Mouse (Mus musculus) layer of hippocampus, postnatal 14 days (tissue): ENCODE data around the gene Rbm12. TPM values are rescaled to one million over a fixed set of nuclear protein-coding genes. Genes with fewer than 3 reads are reported as not detected.

Experiments
- DNase-seq, 2 experiments: peaks; one replicate each; pipeline ENCODE4 v3.0.0; 2021 to 2022; ENCODE audit warnings: low spot score in 2 of 2, mixed read lengths in 1 of 2
- total RNA-seq, 2 experiments: library from RNA; stranded (reverse); gene quantifications; 2 replicates each; pipeline ENCODE4 v1.2.3; 2021

Gene Rbm12
- total RNA-seq, 2 experiments from 2014 or later = 29.8 to 30.5 TPM

DNA sequence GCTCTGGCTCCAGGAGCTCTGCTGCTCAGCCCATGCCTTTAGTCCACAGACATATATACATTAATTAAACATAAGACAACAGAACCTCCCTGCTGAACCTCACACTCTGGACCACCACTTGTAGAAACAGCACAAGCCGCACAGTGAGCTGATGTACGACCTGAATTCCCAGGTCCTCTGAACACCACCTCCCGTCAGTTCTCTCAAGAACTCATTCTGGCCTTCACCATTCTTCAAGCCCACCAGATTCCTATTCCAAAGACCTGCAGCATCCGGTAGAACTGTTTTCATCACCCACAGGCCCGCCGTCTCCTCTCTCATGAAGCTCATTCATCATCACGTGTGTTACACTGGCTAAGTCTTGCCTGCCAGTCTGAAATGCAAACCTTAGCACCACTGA, 31.4 kb downstream of the Rbm12 start:
- no peak for DNase-seq

DNA sequence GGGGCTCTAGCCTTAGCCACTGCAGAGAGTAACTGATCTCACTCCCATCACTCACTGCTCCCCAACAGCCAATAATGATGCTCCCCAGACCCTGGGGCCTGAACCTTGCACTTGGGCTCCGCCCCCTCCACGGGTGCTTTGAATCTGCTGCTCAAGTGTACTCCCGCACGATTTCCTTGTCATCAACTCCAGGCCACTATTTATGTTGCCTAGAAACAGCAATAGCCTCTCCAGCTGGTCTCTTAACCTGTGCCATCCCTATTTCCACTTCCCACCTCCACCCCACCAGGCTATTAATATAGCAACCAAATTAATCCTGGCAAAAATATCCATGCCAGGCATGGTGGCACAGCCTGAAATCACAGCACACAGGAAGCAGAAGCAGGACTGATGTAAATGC, 32.1 kb downstream of the Rbm12 start:
- DNase-seq = no peak

DNA sequence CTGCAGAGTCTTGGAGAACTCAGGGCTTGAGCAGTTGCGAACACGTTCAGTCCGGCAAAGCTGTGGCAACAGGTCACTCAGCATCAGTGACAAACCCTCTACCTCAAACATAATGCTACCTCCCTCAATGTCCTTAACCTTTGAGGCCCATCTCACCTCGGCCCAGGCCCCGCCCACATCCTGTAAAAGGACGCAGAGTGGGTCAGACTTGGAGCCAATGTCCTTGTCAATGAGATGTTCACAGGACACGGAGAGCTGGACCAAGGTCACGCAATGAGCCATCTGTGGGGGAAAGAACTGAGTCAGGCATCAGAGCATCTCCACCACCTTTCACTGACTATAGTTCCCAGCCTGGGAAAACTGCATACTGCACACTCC, 32.6 kb downstream of the Rbm12 start:
- DNase-seq = no peak

DNA sequence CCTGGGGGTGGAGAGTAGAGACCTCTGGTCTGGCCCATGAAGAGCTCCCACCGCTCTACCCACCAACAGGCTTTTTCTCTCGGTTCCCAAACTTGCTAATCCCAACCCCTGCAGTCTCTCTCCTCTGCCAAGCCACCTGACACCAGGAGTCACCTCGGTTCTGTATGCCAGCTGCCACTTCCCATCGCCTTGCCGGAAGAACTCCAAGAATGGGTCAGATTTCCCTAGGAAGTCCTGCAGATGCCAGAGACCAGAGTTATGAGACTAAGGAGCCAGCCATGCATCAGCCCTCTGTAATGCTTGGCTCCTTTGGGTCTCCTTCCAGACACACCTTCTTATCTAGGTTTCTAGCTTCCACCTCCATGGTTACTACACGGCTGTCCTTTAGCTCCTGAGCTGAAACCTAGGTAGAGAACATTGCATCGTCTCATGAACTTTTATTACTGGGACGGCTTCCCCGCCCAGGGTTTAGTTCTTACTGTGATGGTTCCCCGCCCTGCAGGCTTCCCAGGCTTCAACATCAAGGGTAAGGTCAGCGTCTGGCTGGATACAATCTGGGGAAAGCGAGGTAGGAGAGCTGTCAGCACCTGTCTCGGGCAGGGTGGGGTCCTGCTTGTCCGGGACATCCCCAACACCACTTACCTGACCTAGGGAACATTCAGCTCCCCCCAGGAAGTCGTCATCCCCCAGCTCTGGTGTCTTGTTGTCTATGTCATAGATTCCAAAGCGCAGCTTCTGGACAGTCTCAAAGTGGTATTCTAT, 33.2 kb downstream of the Rbm12 start:
- DNase-seq = no peak

DNA sequence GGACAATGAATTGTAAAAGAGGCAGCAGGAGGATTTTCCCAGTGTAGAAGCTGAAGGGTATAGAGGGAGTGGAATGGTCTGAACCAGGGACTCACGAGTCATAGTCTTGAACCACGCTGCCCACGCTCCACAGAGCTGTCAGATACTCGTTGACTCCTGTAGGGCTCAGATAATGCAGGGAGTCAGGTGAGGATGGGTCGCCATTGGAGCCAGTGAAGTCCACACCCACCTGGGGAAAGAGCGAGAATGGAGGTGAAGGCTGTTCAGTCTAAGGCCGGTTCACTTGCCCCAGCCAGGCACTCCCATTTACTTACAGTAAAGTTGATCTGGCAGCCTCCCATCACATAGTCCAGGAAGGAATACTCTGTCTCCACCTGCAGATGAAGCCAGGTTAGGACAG, 34.3 kb downstream of the Rbm12 start:
- no peak for DNase-seq

DNA sequence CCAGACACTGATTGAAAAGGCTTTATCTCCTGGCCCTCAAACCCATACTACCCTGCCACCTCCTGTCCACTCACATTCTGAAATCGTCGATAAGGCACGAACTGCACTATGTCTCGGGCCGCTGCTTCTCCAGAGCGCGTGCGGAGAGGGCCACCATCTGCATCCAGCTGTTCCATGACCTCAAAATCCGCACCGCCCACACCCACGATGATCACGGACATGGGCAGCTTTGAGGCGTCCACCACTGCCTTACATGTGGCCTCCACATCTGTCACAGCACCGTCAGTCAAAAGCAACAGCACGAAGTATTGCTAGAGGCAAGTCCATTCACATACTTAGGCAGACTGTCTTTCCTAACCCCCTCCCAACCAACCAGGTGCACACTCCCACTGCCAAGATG, 38.1 kb downstream of the Rbm12 start:
- no peak for DNase-seq

DNA sequence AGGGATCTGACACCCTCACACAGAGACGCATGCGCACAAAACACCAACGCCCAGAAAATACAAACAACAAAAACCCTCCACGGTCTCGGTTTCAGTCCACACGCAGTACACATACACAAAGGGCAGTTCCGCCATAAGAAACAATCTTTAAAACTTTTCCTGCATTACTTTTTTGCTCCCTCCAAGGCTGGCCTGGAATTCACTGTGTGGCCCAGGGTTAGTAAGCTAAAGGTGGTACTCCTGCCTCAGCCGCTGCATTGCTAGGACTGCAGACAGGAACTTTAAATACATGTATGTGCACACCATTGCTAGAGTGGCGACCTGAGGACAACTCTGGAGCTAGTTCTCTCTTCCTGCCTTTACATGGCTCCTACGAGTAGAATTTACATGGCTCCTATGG, 40.5 kb downstream of the Rbm12 start:
- DNase-seq = no peak

DNA sequence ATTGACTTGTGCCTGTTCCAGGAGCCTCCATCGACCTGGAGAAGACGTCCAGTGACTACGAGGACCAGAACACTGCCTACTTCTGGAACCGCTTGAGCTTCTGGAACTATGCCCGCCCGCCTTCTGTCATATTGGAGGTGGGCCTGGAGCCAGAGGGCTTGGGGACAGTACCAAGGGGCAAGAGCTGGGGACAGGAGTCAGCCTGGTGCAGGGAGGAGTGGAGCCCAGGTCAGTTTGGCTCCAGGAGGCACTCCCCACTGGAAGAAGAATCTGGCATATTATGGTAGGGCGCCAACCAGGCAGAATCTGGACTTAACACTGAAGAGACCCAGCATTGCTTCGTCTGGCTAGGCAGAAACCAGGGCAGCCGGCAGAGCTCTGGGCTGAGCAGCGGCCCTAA, 43.9 kb downstream of the Rbm12 start:
- DNase-seq = no peak

DNA sequence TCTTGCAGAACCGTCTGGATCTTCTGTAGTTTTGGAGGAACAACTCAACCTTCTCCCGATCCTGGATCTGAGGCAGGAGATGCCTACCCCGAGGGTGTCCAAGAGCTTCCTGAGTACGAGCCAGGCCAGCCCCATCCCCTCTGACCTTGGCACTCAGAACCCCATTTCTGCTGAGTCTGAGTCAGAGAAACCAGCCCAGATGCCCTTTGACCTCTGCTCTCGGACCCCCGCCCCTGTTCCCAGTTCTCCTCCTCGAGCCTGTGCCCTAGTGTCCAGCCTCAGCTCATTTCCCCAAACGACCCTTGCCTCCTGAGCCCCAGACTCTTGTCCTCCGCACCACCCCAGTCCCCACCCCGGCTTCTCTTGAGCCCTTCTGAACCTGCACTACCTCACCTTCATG, 45.7 kb downstream of the Rbm12 start:
- no peak for DNase-seq

DNA sequence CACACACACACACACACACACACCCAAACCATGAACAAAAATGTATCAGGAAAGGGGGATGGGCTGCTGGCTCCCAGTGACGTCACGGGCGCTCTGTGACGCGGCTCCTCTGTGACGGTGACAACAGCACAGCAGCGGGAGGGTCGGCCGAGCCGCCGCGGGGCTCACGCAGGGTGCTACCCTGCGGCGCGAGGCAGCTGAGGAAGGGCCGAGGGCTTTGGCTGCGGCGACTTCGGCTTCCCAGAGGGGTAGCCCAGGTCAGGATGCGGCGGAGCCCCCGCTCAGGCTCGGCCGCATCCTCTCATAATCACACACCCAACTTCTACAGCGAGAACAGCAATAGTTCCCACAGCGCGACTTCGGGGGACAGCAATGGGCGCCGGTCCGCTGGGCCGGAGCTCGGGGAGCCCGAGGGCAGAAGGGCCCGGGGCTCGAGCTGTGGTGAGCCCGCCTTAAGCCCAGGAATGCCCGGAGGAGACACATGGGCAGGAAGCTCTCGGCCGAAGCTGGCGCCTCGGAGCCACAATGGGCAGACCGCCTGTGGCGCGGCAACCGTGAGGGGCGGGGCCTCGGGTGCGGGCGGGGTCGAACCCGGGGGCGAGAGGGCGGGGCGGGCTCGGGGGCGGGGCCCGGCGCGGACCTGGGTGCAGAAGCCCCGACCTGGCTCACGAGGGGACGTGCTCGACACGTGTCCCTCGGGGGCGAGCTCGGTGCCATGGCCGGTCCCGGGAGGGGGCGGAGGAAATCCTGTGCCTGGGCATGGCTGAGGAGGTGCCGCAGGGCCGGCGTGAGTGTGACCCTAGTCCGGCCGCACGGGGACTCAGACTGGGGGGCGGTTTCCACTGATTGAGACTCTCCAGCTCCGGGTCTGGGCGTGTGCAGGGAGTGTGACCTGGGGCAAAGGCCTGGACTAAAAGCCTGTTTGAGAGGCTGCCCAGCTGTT, 46.4 kb downstream of the Rbm12 start, which contains the start of gene Spag4:
Gene Spag4, plus strand, starts transcription at position 77 of the 943 bp plus-strand sequence.
- peak; percentile 55 to 61 for DNase-seq

DNA sequence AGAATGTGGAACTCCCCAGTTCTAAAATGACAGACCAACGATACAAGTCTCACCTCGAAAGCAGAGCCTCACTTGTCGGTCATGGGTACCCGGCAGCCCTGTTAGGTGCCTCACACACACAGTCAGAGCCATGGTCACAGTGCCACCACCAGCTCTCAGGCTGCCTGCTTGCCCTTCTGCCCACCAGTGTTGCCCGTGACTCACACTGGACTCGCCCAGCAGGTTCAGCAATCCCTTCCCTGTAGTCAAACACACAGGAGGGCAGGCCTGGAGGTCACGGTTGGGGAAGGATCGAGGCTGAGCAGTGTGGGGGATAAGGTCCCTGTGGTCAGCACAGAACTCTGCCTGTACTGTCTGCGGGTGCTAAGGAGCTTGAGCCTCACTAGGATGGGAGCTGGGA, 59.0 kb downstream of the Rbm12 start, which contains the start of gene Fer1l4:
Gene Fer1l4, minus strand, starts transcription at position 132 of the 400 bp plus-strand sequence.
- no peak for DNase-seq

DNA sequence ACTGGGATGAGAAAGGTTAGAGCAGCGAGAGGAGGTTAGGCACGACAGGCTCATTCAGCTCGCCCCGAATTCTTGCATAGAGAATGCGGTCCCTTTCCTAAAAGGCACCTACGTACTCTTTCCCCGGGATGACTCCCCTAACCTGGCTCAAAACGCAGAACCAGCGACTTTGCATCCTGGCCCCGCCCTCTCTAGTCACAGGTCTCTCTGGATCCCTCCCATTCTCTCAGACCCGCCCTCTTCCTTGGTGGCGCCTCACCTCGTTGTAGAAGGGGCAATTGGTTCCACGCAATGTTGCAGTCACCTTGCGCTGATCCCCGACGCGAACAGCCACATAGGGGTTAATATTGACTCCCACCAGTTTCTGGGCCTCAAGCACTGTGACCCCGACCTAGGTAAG, 63.8 kb downstream of the Rbm12 start:
- DNase-seq = no peak

DNA sequence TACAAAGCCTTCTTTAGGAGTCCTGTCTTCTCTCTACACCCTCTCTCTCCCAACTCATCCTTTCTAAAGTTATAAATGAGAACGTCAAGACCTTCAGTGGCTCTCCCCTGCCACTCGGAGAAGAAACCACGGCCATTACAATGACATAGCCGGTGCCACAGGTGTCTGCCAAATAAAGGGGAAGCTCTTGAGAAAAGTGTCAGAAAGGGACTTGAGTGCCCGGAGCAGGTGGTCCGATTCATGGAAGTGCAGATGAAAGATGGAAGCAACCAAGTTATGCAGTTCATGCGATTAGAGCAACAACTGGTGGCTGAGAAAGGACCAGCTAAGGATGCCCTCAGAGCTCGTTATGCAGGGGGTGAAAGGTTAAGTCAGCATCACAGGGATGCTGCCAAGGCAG, 68.9 kb downstream of the Rbm12 start:
- DNase-seq = no peak

Other genes with a start within 250 kb of the Rbm12 start
- 10 to 100 TPM; 58.4 to 70.1 TPM for gene Uqcc1, start 181.7 kb downstream of the Rbm12 start, total RNA-seq
- gene Gm15557, start 171.2 kb downstream of the Rbm12 start, total RNA-seq = not detected
- gene Gdf5, start 166.6 kb downstream of the Rbm12 start, total RNA-seq = under 1 TPM; 0.43 to 0.69 TPM
- gene Cep250, start 155.5 kb downstream of the Rbm12 start, total RNA-seq = 10 to 100 TPM; 18.0 to 19.3 TPM
- 1 to 10 TPM in 1 of 2 experiments, under 1 TPM in 1; 0.93 to 1.5 TPM for gene 6430550D23Rik, start 104.0 kb downstream of the Rbm12 start, total RNA-seq
- gene Ergic3, start 103.9 kb downstream of the Rbm12 start, total RNA-seq = 100 to 1,000 TPM; 186 to 201 TPM
- gene Fer1l4, start 59.0 kb downstream of the Rbm12 start, total RNA-seq = not detected
- gene Spag4, start 46.8 kb downstream of the Rbm12 start, total RNA-seq = 1 to 10 TPM; 3.7 TPM
- 10 to 100 TPM; 25.8 to 26.8 TPM for gene Cpne1, start within 50 bp of the Rbm12 start, total RNA-seq
- gene Gm28036, start 15.1 kb upstream of the Rbm12 start, total RNA-seq = 10 to 100 TPM; 20.0 to 20.9 TPM
- gene Romo1, start 32.1 kb upstream of the Rbm12 start, total RNA-seq = 100 to 1,000 TPM; 210 to 215 TPM
- 10 to 100 TPM; 42.0 to 44.1 TPM for gene Nfs1, start 32.2 kb upstream of the Rbm12 start, total RNA-seq
- gene Rbm39, start 68.3 kb upstream of the Rbm12 start, total RNA-seq = 100 to 1,000 TPM; 293 to 339 TPM
- 10 to 100 TPM; 76.5 to 77.4 TPM for gene Phf20, start 84.5 kb upstream of the Rbm12 start, total RNA-seq
- 1 to 10 TPM; 4.4 to 6.4 TPM for gene Cnbd2, start 200.3 kb upstream of the Rbm12 start, total RNA-seq
- gene Scand1, start 200.7 kb upstream of the Rbm12 start, total RNA-seq = 100 to 1,000 TPM; 106 to 113 TPM